In the genomic region with DNA sequence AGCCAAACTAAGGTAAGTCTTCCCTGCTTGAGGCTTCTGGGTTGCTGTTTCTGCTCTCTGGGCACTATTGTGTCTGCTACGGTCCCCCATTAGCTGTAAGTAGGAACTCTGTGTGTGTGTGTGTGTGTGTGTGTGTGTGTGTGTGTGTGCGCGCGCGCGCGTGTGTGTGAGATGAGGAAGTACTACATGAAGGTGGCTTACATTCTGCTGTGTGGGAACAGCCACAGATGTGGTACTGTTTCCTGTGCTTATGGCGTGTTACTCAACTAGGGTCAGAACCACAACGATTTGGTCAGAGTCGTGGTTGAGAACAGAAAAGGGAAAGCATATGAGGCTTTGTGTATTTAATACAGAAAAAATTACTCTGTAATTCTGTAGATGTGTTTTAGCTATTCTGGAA, we compare ENCODE assay signal across 13 mouse cellular contexts. TPM values are rescaled to one million over a fixed set of nuclear protein-coding genes. Genes with fewer than 3 reads are reported as not detected.
DNase-seq lines count a peak whose midpoint lies in the region; ATAC-seq and TF ChIP-seq lines count a peak whose summit lies in the region.
"Had no signal": no experiment of that assay in that cellular context is flagged by ENCODE, and none has a peak within 500 bp of the region (broad histone marks: within the 10 kb centered on the region; RNA-seq: fewer than 3 reads in every experiment).

No protein-coding gene starts in this region.

- H3K4me3 ChIP-seq in liver, embryonic 15.5 days (replicated peaks): no peak overlapping the region
- no peak overlapping the region for H3K4me3 ChIP-seq in limb, embryonic 10.5 days
- no peak overlapping the region for H3K4me3 ChIP-seq in gastrocnemius, adult 2 months

- H3K9me3 ChIP-seq in liver, embryonic 15.5 days (replicated peaks): no peaks in the 10 kb centered on the region
- H3K9me3 ChIP-seq in limb, embryonic 10.5 days (replicated peaks): no peaks in the 10 kb centered on the region

- intact Hi-C loops in gastrocnemius, adult 2 months (cut with DNase I): no loop called here

- peaks cover 37% of the 10 kb centered on the region for H3K36me3 ChIP-seq in liver, embryonic 15.5 days (replicated peaks)
- H3K36me3 ChIP-seq in limb, embryonic 10.5 days: peaks cover 95% of the 10 kb centered on the region

- WGBS in liver, embryonic 15.5 days (ENCODE audit: insufficient replicate concordance): 41% methylated on average over 10 of the region's 10 CpGs
- 95% methylated on average over 10 of the region's 10 CpGs for WGBS in limb, embryonic 10.5 days

- H3K9ac ChIP-seq in liver, embryonic 15.5 days: no peak overlapping the region
- H3K9ac ChIP-seq: hindbrain, embryonic 14.5 days had no signal

- H3K27me3 ChIP-seq in liver, embryonic 15.5 days: no peaks in the 10 kb centered on the region
- H3K27me3 ChIP-seq in limb, embryonic 10.5 days (ENCODE audit: low read depth, poor library complexity, severe bottlenecking): no peaks in the 10 kb centered on the region

- H3K27ac ChIP-seq in liver, embryonic 15.5 days (replicated peaks): no peak overlapping the region
- H3K27ac ChIP-seq in limb, embryonic 10.5 days: no peak overlapping the region
- no peak overlapping the region for H3K27ac ChIP-seq in gastrocnemius, adult 2 months
- H3K27ac ChIP-seq: hindbrain, embryonic 14.5 days; macrophage had no signal

- H3K4me1 ChIP-seq in liver, embryonic 15.5 days (replicated peaks): no peaks in the 10 kb centered on the region
- H3K4me1 ChIP-seq in limb, embryonic 10.5 days: no peaks in the 10 kb centered on the region

- DNase-seq in spleen, adult 18-20 months: peak; percentile 42 to 46
- DNase-seq in spleen, adult 12 weeks (ENCODE audit: low spot score): no peak
- peak; percentile 6 to 53 for DNase-seq in spleen, postnatal 10 days (ENCODE audit: low spot score in 2 of 2)
- DNase-seq in layer of hippocampus, adult 9-10 months (ENCODE audit: low spot score): no peak
- DNase-seq in adrenal gland, adult 2 months: no peak
- DNase-seq in limb, embryonic 10.5 days (ENCODE audit: low spot score): no peak
- no peak for DNase-seq in gastrocnemius, adult 2 months
- DNase-seq: cerebellum, adult 11-12 months; right cerebral cortex, postnatal 14 days had no signal

- ATAC-seq in liver, embryonic 15.5 days (ENCODE audit: insufficient read depth): peak; percentile 31; the same call in 1 of the 2 replicates
- ATAC-seq: forebrain, embryonic 16.5 days had no signal

- no peak for TF ChIP-seq CTCF in gastrocnemius, adult 2 months (IDR thresholded peaks at IDR 0.05)

- no peak overlapping the region for H3K4me2 ChIP-seq in liver, embryonic 15.5 days
- H3K4me2 ChIP-seq: hindbrain, embryonic 14.5 days had no signal

RNA-seq across cellular contexts. Expression of gene Lyrm2, which starts 32.0 kb away (rescaled TPM):
- polyA plus RNA-seq in liver, embryonic 15.5 days (2015; fragmentation: Nextera tagmentation; extraction: Ambion mirVana): 24.4 and 28.7 TPM in 2 replicates
- total RNA-seq in adrenal gland, adult 2 months (2021): 10 to 100 TPM; 48.4 to 54.0 TPM
- 9.7 and 11.3 TPM in 2 replicates for polyA plus RNA-seq in adrenal gland, adult 2 months (2012; rRNA removed)
- polyA plus RNA-seq in limb, embryonic 10.5 days (2016; fragmentation: Nextera tagmentation; extraction: Ambion mirVana): 85.3 and 94.7 TPM in 2 replicates
- 10 to 100 TPM; 15.7 to 26.1 TPM for total RNA-seq in gastrocnemius, adult 2 months (2021)

Comparison
In these comparisons a context has a peak if more than half of its experiments do, and no peak if none do; other contexts are left out.
1. DNase-seq: peak in spleen, adult 18-20 months (2 of 2) and spleen, postnatal 10 days (2 of 2); none in spleen, adult 12 weeks (single experiment), layer of hippocampus, adult 9-10 months (single experiment), adrenal gland, adult 2 months (single experiment), limb, embryonic 10.5 days (single experiment) and gastrocnemius, adult 2 months (single experiment).